Mouse (Mus musculus): ENCODE data around the gene Mageb5.
"Not testable (repeated sequence)": the region's sequence is repeated elsewhere in the genome, so short reads cannot be mapped to it uniquely, and the experiment has no call there.

The Mageb5 gene

GRCm38 (mm10) chrX:91782918-91783317 lies at the start of gene Mageb5:
Mageb5 (minus strand) TSS chrX:91783018.
- not testable (repeated sequence) for DNase-seq (ENCODE audit: low spot score in 2 of 2)

- DNase-seq (ENCODE audit: low spot score in 2 of 2) = not testable (repeated sequence)
Measured at GRCm38 (mm10) chrX:91759591-91760226, 23.1 kb downstream of the Mageb5 start.
